Mouse (Mus musculus) olfactory bulb, adult 2 months (tissue): Measurements from ENCODE around the gene Kbtbd12. TPM values are rescaled to one million over a fixed set of nuclear protein-coding genes. Genes with fewer than 3 reads are reported as not detected.

ENCODE experiments used
- H3K27ac ChIP-seq: fragments of 200-500 bp; 2 replicates; pipeline ENCODE4 v1.5.1; 2012; ENCODE audit warnings: low read depth, low read length; ENCODE audit not compliant: insufficient read depth
- H3K4me1 ChIP-seq: fragments of 200-500 bp; 2 replicates; pipeline ENCODE4 v1.6.1; 2012; ENCODE audit warnings: low read length; ENCODE audit not compliant: control insufficient read depth, insufficient read depth
- H3K4me3 ChIP-seq: fragments of 200-500 bp; 2 replicates; pipeline ENCODE4 v1.5.1; 2012; ENCODE audit warnings: mild to moderate bottlenecking, low read depth, low read length, moderate library complexity; ENCODE audit not compliant: insufficient read depth
- CTCF ChIP-seq: fragments of 200-500 bp; IDR thresholded peaks from 2 replicates; pipeline ENCODE4 v1.5.1; 2012; ENCODE audit warnings: low read depth, mild to moderate bottlenecking, low read length, moderate library complexity; ENCODE audit not compliant: insufficient read depth
- POLR2A ChIP-seq: fragments of 200-500 bp; IDR thresholded peaks from 2 replicates; pipeline ENCODE4 v1.6.1; 2012; ENCODE audit warnings: mild to moderate bottlenecking, low read depth, low read length, moderate library complexity; ENCODE audit not compliant: insufficient read depth
- WGBS: fragments of 180-500 bp; shearing (Covaris S2); methylation state at CpG from one replicate; pipeline ENCODE4 v1.1.7; 2018; 5-methylcytosine and 5-hydroxymethylcytosine counted together
- polyA plus RNA-seq: library from polyadenylated mRNA; stranded (reverse); fragments of >200 nt; gene quantifications from 2 replicates; pipeline ENCODE4 v1.2.4, GENCODE M21; 2012; ENCODE audit warnings: low replicate concordance; ENCODE audit not compliant: missing spikeins, insufficient read depth, insufficient read length

Kbtbd12 gene
- polyA plus RNA-seq, 1 experiment, result not detected

- H3K4me1 ChIP-seq, result peaks cover 9% of the 10 kb centered on the region; the same call in 1 of the 2 replicates
- 4% methylated on average over 76 of the region's 76 CpGs for WGBS
- no peak overlapping the region for H3K27ac ChIP-seq
- peak overlapping the region; percentile 59 for H3K4me3 ChIP-seq
- TF ChIP-seq CTCF, result peak; percentile 85
- TF ChIP-seq POLR2A, result peak; percentile 30; the same call in 1 of the 2 replicates
Measured at GRCm38 (mm10) chr6:88499481-88500404, 138.0 kb downstream of the Kbtbd12 start.

Other genes with a start within 250 kb of the Kbtbd12 start
- gene Eefsec, start 191.4 kb downstream of the Kbtbd12 start, polyA plus RNA-seq, result not detected in 2 replicates
- not detected in 2 replicates for gene Ruvbl1, start 172.5 kb downstream of the Kbtbd12 start, polyA plus RNA-seq
- gene Sec61a1, start 119.0 kb downstream of the Kbtbd12 start, polyA plus RNA-seq, result not detected in 2 replicates
- gene Mgll, start 86.5 kb upstream of the Kbtbd12 start, polyA plus RNA-seq, result not detected in 2 replicates
- not detected in 2 replicates for gene Abtb1, start 204.0 kb upstream of the Kbtbd12 start, polyA plus RNA-seq
- gene Podxl2, start 237.1 kb upstream of the Kbtbd12 start, polyA plus RNA-seq, result 321 TPM in 1 of 2 replicates, not detected in the other